Mouse (Mus musculus): ENCODE measurements around the gene Flnb. TPM values are rescaled to one million over a fixed set of nuclear protein-coding genes. Genes with fewer than 3 reads are reported as not detected.

Gene Flnb
- polyA plus RNA-seq, 1 experiment from 2014 or later, result 8.6 TPM

DNA sequence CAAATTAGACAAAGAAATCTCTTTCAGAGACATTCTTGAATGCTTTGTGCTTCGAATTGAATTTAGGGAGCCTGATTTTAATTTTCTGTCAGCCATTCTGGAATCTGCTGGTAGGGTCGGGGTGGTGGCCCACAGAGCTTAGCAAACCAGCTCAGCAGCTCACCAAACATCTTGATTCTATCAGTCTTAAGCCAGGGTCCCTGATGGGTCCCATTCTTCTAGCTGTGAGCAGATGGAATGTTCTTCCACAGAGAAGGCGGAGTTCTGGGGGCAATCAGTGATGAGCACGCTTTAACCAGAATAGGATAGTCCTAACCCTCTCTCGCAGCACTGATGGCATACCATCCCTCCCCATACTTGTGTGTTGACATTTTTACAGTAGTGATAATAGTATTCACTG lies 37.7 kb downstream of the Flnb start:
- no peaks in the 10 kb centered on the region for H3K36me3 ChIP-seq
- H3K4me1 ChIP-seq, result peaks cover 47% of the 10 kb centered on the region
- 51% methylated on average over 5 of the region's 5 CpGs for WGBS
- H3K4me2 ChIP-seq (replicated peaks), result no peak overlapping the region
- H3K27ac ChIP-seq (replicated peaks), result no peak overlapping the region
- H3K9ac ChIP-seq (replicated peaks), result no peak overlapping the region
- no peak for ATAC-seq (replicated peaks)
- no peak overlapping the region for H3K4me3 ChIP-seq
- H3K27me3 ChIP-seq, result no peaks in the 10 kb centered on the region
- no peaks in the 10 kb centered on the region for H3K9me3 ChIP-seq

DNA sequence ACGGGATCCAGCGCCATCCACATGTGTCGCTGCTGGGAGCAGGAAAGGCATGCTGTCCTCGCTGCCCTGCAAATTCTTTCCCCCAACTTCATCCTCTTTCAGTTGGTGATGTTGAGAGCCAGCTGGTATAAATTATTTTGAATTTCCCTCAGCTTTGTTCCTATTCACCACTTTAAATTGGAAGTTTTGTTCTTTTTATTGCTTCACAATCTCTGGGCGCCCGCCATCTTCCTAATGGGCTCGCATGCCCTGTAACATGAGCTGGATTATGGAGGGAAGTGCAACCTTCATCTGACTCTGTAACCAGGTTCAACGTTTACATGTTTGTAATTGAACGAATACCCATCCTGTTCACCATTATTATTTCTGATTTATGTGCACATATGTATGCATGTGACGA lies 38.6 kb downstream of the Flnb start:
- Histone ChIP-seq H3K4me3 (no peak overlapping the region), H3K9me3 (no peaks in the 10 kb centered on the region), H3K27me3 (no peaks in the 10 kb centered on the region), H3K27ac (replicated peaks) (no peak overlapping the region), H3K4me2 (replicated peaks) (no peak overlapping the region), H3K4me1 (peaks cover 42% of the 10 kb centered on the region), H3K36me3 (no peaks in the 10 kb centered on the region), H3K9ac (replicated peaks) (no peak overlapping the region)
- 65% methylated on average over 10 of the region's 10 CpGs for WGBS
- no peak for ATAC-seq (replicated peaks)

DNA sequence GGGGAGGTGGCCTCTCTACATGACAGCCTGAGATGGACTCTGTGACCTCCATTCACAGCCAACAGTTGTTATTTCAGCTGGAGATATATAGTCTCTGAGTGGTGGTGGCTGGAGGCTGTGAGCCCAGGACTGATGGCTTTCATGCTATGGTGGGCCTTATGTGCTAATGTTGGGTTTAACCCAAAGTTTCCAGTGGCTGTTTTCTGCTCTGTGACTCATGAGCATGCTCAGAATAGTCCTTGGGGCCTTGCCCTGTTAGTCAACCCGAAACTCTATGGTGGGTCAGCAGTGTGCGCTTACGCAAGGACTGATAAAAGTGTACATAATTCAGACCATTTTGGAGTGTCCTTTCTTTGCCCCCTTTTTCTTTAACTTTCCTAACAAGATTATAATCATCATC lies 40.1 kb downstream of the Flnb start:
- Histone ChIP-seq H3K9ac (replicated peaks) (no peak overlapping the region), H3K4me1 (peaks cover 27% of the 10 kb centered on the region), H3K4me2 (replicated peaks) (no peak overlapping the region), H3K27ac (replicated peaks) (no peak overlapping the region), H3K36me3 (no peaks in the 10 kb centered on the region), H3K9me3 (no peaks in the 10 kb centered on the region), H3K4me3 (no peak overlapping the region), H3K27me3 (no peaks in the 10 kb centered on the region)
- ATAC-seq (replicated peaks), result no peak
- WGBS, result 92% methylated on average over 3 of the region's 3 CpGs

DNA sequence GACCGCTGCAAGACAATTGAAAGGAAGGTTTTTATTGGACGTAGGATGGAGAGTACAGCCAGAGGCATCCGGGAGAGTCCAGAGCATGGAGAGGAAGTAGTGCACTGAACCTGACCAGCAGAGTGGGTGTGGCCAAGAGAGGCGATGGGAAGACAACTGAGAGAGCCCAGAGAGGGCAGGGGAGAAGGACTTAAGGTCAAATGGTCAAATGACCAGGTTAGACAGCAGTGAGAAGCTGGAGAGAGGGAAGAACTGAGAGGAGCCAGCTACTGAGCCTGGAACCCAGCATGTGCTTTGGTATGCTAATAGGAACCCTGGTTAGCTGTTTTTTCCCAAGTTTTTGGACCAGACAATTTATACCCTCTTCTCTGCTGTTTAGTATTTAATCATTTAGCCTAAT lies 40.7 kb downstream of the Flnb start:
- Histone ChIP-seq H3K27ac (replicated peaks) (no peak overlapping the region), H3K9ac (replicated peaks) (no peak overlapping the region), H3K4me2 (replicated peaks) (no peak overlapping the region), H3K27me3 (no peaks in the 10 kb centered on the region), H3K4me1 (peaks cover 23% of the 10 kb centered on the region), H3K9me3 (no peaks in the 10 kb centered on the region), H3K4me3 (no peak overlapping the region), H3K36me3 (no peaks in the 10 kb centered on the region)
- no peak for ATAC-seq (replicated peaks)
- 75% methylated on average over 4 of the region's 4 CpGs for WGBS

DNA sequence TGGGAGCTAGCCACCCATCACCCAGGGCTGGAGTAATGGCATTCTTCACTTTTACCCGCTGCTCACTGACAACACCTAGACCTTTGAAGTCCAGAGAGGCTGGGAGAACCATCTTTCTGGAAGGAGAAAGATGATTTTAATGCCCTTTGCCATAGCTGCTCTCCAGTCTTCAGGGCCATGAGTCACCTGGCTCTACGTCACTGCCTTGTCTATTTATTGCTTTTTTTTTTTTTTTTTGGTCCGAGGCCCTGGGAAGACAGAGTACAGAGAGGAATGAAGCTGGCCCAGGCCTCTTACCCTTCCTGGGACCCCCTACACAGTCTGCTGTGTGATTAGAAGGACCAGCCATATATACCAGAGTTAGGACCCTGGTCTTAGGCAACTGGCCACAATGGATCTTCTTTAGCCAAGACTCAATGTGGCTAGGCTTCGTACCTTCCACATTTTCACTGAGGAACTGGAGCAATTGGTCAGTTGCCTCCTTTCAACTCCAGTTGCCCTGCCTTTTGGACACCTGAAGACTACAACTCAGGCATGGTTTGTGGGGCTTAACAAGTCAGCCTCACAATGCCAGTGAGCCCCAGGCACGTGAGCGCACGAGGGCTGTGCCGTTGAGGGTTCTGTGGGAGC lies 42.9 kb downstream of the Flnb start:
- no peak overlapping the region for H3K9ac ChIP-seq (replicated peaks)
- ATAC-seq (replicated peaks), result no peak
- 89% methylated on average over 8 of the region's 8 CpGs for WGBS

DNA sequence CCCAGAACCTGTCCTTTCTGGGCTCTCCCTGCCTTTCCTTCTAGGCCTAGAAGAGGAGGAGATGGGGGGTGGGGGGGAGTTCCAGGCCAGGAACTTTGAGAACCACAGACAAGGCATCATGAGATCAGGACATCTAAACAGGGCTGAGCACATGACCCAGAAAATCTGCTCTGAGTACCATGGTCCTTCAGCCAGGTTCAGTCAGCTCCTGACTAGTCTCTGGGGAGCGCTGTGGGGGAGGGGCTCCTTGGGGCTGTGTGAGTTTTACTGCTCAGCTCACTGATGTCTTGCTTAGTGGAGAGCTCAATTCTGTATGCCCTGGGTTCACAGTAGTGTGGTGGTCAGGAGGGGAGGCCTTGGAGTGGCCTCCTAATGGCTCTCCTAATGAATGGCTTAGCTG lies 43.5 kb downstream of the Flnb start:
- Histone ChIP-seq H3K9ac (replicated peaks) (no peak overlapping the region), H3K4me1 (peaks cover 8% of the 10 kb centered on the region), H3K4me3 (no peak overlapping the region), H3K36me3 (no peaks in the 10 kb centered on the region), H3K27me3 (no peaks in the 10 kb centered on the region), H3K9me3 (no peaks in the 10 kb centered on the region), H3K4me2 (replicated peaks) (no peak overlapping the region), H3K27ac (replicated peaks) (no peak overlapping the region)
- 0 out of 2 replicates have a peak, but pooled peaks have one; percentile 25 for ATAC-seq (replicated peaks)
- 89% methylated on average over 1 of the region's 1 CpGs for WGBS

More for the DNA sequence above, 42.9 kb downstream of the Flnb start:
- Histone ChIP-seq H3K36me3 (no peaks in the 10 kb centered on the region), H3K9me3 (no peaks in the 10 kb centered on the region), H3K27ac (replicated peaks) (no peak overlapping the region), H3K4me3 (no peak overlapping the region), H3K4me2 (replicated peaks) (no peak overlapping the region), H3K27me3 (no peaks in the 10 kb centered on the region), H3K4me1 (peaks cover 14% of the 10 kb centered on the region)

DNA sequence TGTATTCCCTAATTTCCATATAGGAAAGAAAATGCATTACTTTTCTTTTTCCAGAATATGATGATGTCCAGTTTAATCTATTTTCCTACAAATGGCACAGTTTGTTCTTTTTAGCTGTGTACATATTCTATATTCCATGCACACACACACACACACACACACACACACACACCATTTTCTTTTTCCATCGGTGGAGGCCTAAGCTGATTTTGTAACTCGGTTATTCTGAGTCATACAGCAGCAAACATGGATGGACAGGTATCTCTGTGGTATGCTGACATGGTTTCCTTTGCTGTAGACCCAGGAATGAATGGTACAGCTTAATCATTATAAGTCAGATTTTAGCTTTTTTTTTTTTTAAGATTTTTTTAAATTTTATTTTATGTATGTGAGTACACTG lies 44.5 kb downstream of the Flnb start:
- no peaks in the 10 kb centered on the region for H3K9me3 ChIP-seq
- peaks cover 4% of the 10 kb centered on the region; the same call in 1 of the 2 replicates for H3K4me1 ChIP-seq
- H3K36me3 ChIP-seq, result no peaks in the 10 kb centered on the region
- H3K9ac ChIP-seq (replicated peaks), result no peak overlapping the region
- no peak overlapping the region for H3K4me3 ChIP-seq
- no peak overlapping the region for H3K4me2 ChIP-seq (replicated peaks)
- 90% methylated on average over 2 of the region's 2 CpGs for WGBS
- no peak for ATAC-seq (replicated peaks)
- H3K27me3 ChIP-seq, result no peaks in the 10 kb centered on the region
- no peak overlapping the region for H3K27ac ChIP-seq (replicated peaks)

DNA sequence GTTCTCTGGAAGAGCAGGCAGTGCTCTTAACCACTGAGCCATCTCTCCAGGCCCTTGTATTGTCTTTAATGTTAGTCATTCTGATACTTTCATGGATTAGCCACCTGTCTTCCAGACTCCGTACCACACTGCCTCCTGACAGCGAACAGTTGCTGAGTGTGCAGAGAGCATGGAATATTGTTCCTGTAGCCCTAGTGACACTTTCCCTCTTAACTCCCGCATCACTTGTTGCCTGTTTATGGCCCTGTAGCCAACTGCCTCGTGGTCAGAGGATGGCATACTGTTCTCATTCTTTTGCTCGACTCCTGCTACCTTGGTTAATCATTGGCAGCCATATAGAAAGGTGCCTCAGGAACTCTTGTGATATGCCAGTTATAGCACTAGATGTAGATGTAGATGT lies 45.4 kb downstream of the Flnb start:
- no peak overlapping the region for H3K9ac ChIP-seq (replicated peaks)
- H3K4me2 ChIP-seq (replicated peaks), result no peak overlapping the region
- H3K27ac ChIP-seq (replicated peaks), result no peak overlapping the region
- H3K36me3 ChIP-seq, result no peaks in the 10 kb centered on the region
- ATAC-seq (replicated peaks), result no peak
- WGBS, result 90% methylated on average over 5 of the region's 5 CpGs
- no peaks in the 10 kb centered on the region for H3K9me3 ChIP-seq
- H3K4me3 ChIP-seq, result no peak overlapping the region
- H3K27me3 ChIP-seq, result no peaks in the 10 kb centered on the region
- peaks cover 4% of the 10 kb centered on the region; the same call in 1 of the 2 replicates for H3K4me1 ChIP-seq

DNA sequence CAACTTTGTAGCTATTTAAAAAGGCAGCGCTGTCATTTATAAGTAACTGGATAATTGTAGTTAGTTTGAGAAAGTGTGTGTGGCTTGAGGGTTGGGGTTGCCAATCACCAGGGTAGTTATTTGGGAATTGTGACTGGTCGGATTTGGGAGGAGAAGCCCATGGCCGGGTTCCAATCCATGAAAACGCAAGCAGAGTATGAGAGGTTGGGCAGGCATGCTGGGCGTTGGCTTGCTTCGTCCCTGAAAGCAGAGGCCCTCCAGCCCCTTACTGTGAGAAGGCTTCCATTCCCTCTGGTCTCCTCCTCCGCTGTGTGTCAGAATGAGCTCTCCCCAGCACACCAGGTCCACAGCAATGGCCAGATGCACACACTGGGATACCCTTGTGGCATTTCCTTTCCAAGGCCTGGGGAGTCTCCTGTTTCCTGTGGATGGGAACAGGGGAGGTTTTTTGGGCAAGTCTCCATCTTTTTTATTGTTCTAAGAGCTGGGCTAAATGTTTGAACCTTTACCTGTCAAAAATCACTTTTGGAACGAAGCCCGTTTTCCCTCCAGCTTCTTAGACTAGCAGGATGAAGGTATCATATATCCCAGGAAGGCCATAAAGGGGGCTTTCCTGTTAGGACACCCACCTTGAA lies 46.2 kb downstream of the Flnb start:
- Histone ChIP-seq H3K27ac (replicated peaks) (no peak overlapping the region), H3K9me3 (no peaks in the 10 kb centered on the region), H3K4me2 (replicated peaks) (no peak overlapping the region), H3K4me1 (peaks cover 4% of the 10 kb centered on the region; the same call in 1 of the 2 replicates), H3K4me3 (no peak overlapping the region), H3K9ac (replicated peaks) (no peak overlapping the region), H3K36me3 (no peaks in the 10 kb centered on the region), H3K27me3 (no peaks in the 10 kb centered on the region)
- 77% methylated on average over 9 of the region's 9 CpGs for WGBS
- 0 out of 2 replicates have a peak, but pooled peaks have one; percentile 41 for ATAC-seq (replicated peaks)

DNA sequence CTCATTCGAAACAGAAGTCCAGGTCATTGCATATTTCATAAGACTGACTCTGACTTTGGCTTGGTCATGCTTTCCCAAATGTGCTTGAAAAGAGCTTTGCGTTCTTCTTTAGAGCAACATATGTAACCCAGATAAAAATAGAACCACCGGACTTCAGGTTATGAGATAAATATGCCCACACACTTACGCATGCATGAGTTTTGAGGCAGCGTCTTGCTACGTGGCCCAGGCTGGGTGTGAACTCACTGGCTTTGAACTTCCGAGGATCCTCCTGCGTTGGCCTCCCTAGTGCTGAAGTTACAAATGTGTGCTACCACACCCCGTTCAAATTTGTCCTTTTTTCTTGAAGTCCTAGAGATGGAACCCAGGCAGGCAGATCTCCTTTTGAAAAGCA lies 46.7 kb downstream of the Flnb start:
- H3K36me3 ChIP-seq, result no peaks in the 10 kb centered on the region
- no peak overlapping the region for H3K4me3 ChIP-seq
- ATAC-seq (replicated peaks), result no peak
- no peaks in the 10 kb centered on the region for H3K27me3 ChIP-seq
- no peaks in the 10 kb centered on the region for H3K9me3 ChIP-seq
- H3K9ac ChIP-seq (replicated peaks), result no peak overlapping the region
- peaks cover 4% of the 10 kb centered on the region; the same call in 1 of the 2 replicates for H3K4me1 ChIP-seq
- H3K27ac ChIP-seq (replicated peaks), result no peak overlapping the region
- H3K4me2 ChIP-seq (replicated peaks), result no peak overlapping the region
- 90% methylated on average over 9 of the region's 9 CpGs for WGBS

DNA sequence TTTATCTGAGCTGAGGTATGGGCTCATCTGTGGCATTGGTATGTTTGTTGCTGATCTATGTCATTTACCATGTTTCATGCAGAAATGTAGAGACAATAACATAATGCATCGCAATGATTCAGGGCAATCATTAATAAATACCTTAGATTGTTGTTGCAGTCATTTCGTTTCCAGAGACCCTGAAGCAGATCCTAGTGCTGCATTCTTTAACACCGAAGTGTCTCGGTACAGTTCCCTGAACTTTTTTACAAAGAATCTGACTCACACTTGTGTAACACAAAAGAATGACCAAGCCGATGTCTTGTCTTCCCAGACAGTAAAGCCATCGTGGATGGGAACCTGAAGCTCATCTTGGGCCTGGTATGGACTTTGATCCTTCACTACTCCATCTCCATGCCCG lies 49.5 kb downstream of the Flnb start:
- Histone ChIP-seq H3K4me2 (replicated peaks) (no peak overlapping the region), H3K4me3 (no peak overlapping the region), H3K27me3 (no peaks in the 10 kb centered on the region), H3K36me3 (peaks cover 4% of the 10 kb centered on the region), H3K9ac (replicated peaks) (no peak overlapping the region), H3K9me3 (no peaks in the 10 kb centered on the region), H3K27ac (replicated peaks) (no peak overlapping the region), H3K4me1 (peaks cover 4% of the 10 kb centered on the region; the same call in 1 of the 2 replicates)
- WGBS, result 94% methylated on average over 7 of the region's 7 CpGs
- ATAC-seq (replicated peaks), result no peak

DNA sequence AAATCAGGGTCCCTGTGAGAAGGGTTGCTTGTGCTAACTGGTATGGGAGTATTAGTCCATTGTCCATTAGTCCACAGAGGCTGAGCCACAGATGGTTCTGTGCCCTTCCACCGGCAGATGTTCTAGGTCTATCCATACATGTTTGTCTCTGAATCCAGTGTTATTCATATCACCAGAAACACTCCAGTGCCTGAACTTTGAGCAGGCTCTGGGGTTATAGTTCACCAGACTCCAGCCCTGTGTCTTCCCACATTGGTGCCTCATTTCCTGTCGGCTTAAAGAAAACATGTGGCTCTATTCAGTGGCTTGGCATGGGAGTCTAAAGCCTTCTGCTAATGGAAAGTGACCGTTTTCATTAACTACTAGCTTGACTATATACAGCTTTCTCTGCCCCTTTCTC lies 50.1 kb downstream of the Flnb start:
- Histone ChIP-seq H3K27me3 (no peaks in the 10 kb centered on the region), H3K27ac (replicated peaks) (no peak overlapping the region), H3K4me2 (replicated peaks) (no peak overlapping the region), H3K4me1 (peaks cover 4% of the 10 kb centered on the region; the same call in 1 of the 2 replicates), H3K4me3 (no peak overlapping the region), H3K9me3 (no peaks in the 10 kb centered on the region), H3K36me3 (peaks cover 4% of the 10 kb centered on the region), H3K9ac (replicated peaks) (no peak overlapping the region)
- WGBS, result 93% methylated on average over 3 of the region's 3 CpGs
- ATAC-seq (replicated peaks), result no peak

DNA sequence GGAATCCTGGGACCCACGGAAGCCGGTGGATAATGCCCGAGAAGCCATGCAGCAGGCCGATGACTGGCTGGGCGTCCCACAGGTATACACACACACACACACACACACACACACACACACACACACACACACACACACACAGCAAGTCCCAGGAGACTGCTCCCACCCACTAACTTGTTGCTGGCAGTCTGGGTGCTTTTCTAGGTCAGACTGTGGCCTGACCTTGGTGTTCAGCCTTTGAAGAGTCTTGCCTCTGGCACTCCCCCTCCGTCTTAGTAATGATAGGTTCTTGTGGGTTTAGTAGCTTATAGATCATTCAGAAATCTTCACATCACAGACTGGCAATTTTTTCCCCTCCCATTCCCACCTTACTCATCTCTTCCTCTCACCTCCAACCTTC lies 52.0 kb downstream of the Flnb start:
- Histone ChIP-seq H3K36me3 (peaks cover 9% of the 10 kb centered on the region), H3K9ac (replicated peaks) (no peak overlapping the region), H3K27me3 (no peaks in the 10 kb centered on the region), H3K27ac (replicated peaks) (no peak overlapping the region), H3K4me3 (no peak overlapping the region), H3K4me2 (replicated peaks) (no peak overlapping the region), H3K4me1 (no peaks in the 10 kb centered on the region), H3K9me3 (no peaks in the 10 kb centered on the region)
- no peak for ATAC-seq (replicated peaks)
- 92% methylated on average over 5 of the region's 6 CpGs for whole genome bisulfite sequencing

All from forebrain, embryonic 15.5 days (tissue).